Mouse (Mus musculus): ENCODE data around the gene Foxn4.

GRCm38 (mm10) chr5:114206158-114206557 is 67.4 kb downstream of the Foxn4 start:
- TF ChIP-seq POLR2A (IDR thresholded peaks at IDR 0.05; ENCODE audit: low read depth, low read length) (no peak), CTCF (IDR thresholded peaks at IDR 0.05; ENCODE audit: extremely low read depth, insufficient read depth, insufficient read length, insufficient replicate concordance) (no peak)
